Mouse (Mus musculus): ENCODE measurements around the gene Maml3. TPM values are rescaled to one million over a fixed set of nuclear protein-coding genes. Genes with fewer than 3 reads are reported as not detected.

Maml3 gene
- polyA plus RNA-seq, 1 experiment from 2014 or later, result 1.5 TPM

DNA sequence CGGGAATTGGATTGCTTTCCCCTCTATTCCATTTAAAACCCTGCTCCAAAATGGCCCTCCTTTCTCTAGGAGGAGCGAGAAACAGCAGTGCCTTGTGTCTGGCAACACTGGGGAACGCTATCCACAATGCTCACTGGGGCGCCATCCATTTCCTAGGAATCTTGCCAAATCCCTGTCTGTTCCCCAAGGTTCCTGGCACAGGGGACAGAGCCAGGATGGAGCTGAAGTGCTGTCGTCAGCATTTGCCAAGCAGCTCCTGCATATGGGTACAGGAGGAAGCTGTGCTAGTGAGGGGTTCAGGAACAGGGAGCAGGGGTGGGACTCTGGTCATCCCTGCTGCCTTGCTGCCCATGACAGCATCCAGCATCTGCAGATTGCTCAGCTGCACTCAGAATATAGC, 215.1 kb downstream of the Maml3 start:
- H3K4me3 ChIP-seq, result no peak overlapping the region
- no peak overlapping the region for H3K9ac ChIP-seq
- no peaks in the 10 kb centered on the region for H3K27me3 ChIP-seq (replicated peaks)
- no peak overlapping the region for H3K27ac ChIP-seq
- no peak overlapping the region for H3K4me2 ChIP-seq
- no peaks in the 10 kb centered on the region for H3K36me3 ChIP-seq
- 72% methylated on average over 5 of the region's 5 CpGs for WGBS (ENCODE audit: insufficient replicate concordance)
- peaks cover 21% of the 10 kb centered on the region for H3K4me1 ChIP-seq
- ATAC-seq, result no peak
- no peaks in the 10 kb centered on the region for H3K9me3 ChIP-seq (replicated peaks)

DNA sequence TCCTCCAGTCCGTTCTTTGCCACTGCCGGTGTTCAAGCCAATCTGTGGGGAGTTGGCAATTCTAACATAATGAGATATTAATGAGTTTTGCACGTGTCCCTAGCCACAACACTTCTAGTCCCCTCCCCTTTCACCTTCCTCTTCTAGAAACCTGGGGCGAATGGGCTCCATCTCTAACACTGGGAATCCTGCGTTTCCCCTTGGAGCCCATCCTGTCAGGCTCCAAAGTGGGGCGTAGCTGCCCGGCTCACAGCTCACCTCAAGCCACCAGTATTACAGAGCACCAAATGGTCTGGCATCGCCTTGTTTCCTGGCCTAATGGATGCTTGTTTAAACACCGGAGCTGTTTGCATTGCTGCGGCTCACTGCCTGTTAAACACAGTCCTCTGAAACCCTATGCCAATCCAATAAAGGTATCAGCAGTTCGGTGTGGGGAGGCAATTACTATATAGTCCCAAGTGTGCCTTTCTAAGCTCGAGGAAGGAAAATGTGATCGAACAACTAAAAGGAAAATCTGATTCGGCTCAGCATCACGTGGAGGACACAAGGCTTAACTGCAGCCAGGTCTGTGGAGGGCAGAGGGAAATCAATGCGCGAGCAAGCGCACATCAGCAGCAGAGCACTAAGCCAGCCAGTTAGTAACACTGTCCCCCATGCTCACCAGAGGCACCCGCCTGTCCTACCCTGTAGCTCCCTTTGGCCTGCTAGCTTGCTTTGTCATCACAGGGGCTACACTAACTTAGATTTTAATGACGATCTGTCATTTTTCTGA, 216.0 kb downstream of the Maml3 start:
- Histone ChIP-seq H3K4me2 (peak overlapping the region; percentile 46), H3K27me3 (replicated peaks) (no peaks in the 10 kb centered on the region), H3K4me1 (peaks cover 28% of the 10 kb centered on the region), H3K27ac (no peak overlapping the region), H3K9me3 (replicated peaks) (no peaks in the 10 kb centered on the region), H3K9ac (no peak overlapping the region), H3K36me3 (no peaks in the 10 kb centered on the region), H3K4me3 (no peak overlapping the region)
- 26% methylated on average over 20 of the region's 20 CpGs for WGBS (ENCODE audit: insufficient replicate concordance)
- ATAC-seq, result peak; percentile 46

DNA sequence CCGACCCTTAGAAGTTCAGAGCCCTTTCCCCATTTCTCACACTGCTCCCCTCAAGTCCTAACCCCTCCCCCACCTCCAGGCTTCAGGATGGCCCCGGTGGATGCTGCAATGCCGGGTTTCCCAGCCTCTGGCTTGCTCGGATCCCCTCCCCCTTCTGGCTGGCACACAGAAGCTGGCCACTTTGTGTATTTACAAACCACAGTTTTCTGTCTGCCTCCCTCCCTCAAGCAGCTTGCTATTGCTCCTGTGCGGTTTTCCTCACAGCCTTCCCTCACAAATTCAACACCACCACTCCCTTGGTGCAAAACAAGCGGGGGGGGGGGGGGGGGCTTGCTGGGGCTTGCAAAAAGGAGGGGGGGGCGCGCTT, 216.6 kb downstream of the Maml3 start:
- Histone ChIP-seq H3K4me3 (no peak overlapping the region), H3K9ac (no peak overlapping the region), H3K4me2 (peak overlapping the region; percentile 46), H3K27me3 (replicated peaks) (no peaks in the 10 kb centered on the region), H3K36me3 (no peaks in the 10 kb centered on the region), H3K9me3 (replicated peaks) (no peaks in the 10 kb centered on the region), H3K4me1 (peaks cover 31% of the 10 kb centered on the region), H3K27ac (no peak overlapping the region)
- WGBS (ENCODE audit: insufficient replicate concordance), result 2% methylated on average over 7 of the region's 8 CpGs
- no peak for ATAC-seq

DNA sequence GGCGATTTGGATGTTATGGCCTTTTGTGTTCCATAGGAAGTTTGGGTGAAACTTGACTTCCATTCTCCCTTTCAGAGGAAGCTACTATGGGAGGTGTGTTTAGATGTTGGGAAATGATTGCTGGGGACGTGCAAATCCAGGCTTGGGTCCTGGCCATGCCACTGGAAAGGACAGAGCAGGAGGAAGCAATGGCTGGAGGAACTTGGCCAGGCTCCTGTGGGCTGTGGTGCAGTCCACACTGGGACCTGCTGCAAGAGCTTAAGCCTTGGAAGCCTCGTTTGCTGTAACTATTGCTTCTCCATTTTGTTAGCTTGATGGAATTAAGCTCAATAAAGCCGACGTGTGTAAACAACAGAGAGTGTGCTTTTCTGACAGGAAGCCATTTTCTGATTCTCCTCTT, 219.0 kb downstream of the Maml3 start:
- Histone ChIP-seq H3K4me3 (no peak overlapping the region), H3K9me3 (replicated peaks) (no peaks in the 10 kb centered on the region), H3K36me3 (no peaks in the 10 kb centered on the region), H3K9ac (no peak overlapping the region), H3K27ac (no peak overlapping the region), H3K27me3 (replicated peaks) (no peaks in the 10 kb centered on the region), H3K4me2 (no peak overlapping the region), H3K4me1 (peaks cover 53% of the 10 kb centered on the region)
- 56% methylated on average over 5 of the region's 5 CpGs for WGBS (ENCODE audit: insufficient replicate concordance)
- no peak for ATAC-seq

DNA sequence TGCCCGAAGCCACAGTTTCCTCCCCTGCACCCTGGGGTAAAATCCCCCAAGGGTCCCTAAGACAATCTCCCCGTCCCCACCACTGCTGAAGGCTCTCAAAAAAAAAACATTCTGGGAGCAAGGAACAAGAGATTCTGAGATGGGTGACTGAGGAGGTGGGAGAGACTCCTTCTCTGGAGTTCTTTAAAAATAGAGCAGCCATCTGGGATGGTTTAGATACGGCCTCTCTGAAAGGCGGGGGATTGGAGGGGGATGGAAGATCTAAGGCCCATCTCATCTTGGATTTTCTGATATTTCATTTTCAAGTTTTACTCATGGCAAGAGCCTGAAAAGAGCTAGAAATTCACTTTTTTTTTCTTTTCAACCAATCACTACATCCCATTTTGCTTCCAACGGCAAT, 219.4 kb downstream of the Maml3 start:
- ATAC-seq, result no peak
- Histone ChIP-seq H3K4me2 (no peak overlapping the region), H3K9me3 (replicated peaks) (no peaks in the 10 kb centered on the region), H3K9ac (no peak overlapping the region), H3K36me3 (no peaks in the 10 kb centered on the region), H3K27me3 (replicated peaks) (no peaks in the 10 kb centered on the region), H3K4me3 (no peak overlapping the region), H3K4me1 (peaks cover 57% of the 10 kb centered on the region), H3K27ac (no peak overlapping the region)
- WGBS (ENCODE audit: insufficient replicate concordance), result 79% methylated on average over 5 of the region's 5 CpGs

DNA sequence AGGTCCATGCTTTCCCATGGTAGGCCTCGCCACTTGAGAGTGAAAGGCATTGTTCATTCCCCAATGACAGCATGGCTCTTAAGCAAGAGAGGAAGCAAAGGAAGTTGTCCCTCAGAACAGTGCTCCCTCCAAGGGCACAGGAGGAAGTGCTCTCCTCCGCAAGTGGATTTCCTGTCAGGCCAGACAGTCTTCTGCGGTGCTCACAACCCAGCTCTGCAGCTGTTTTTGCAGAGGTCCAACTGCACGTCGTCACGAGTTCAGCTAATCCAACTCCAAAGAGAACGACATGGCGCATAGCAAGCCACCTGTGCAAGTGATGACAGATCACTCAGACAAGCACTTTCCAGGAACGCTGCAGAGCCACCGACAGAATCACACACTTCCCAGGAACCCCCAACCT, 222.9 kb downstream of the Maml3 start:
- no peaks in the 10 kb centered on the region for H3K9me3 ChIP-seq (replicated peaks)
- H3K27ac ChIP-seq, result no peak overlapping the region
- no peak overlapping the region for H3K4me3 ChIP-seq
- no peak overlapping the region for H3K9ac ChIP-seq
- H3K27me3 ChIP-seq (replicated peaks), result no peaks in the 10 kb centered on the region
- WGBS (ENCODE audit: insufficient replicate concordance), result 28% methylated on average over 10 of the region's 10 CpGs
- no peaks in the 10 kb centered on the region for H3K36me3 ChIP-seq
- peak; percentile 19; the same call in 1 of the 2 replicates for ATAC-seq
- H3K4me1 ChIP-seq, result peaks cover 64% of the 10 kb centered on the region
- H3K4me2 ChIP-seq, result peak overlapping the region; percentile 19; the same call in 1 of the 2 replicates

DNA sequence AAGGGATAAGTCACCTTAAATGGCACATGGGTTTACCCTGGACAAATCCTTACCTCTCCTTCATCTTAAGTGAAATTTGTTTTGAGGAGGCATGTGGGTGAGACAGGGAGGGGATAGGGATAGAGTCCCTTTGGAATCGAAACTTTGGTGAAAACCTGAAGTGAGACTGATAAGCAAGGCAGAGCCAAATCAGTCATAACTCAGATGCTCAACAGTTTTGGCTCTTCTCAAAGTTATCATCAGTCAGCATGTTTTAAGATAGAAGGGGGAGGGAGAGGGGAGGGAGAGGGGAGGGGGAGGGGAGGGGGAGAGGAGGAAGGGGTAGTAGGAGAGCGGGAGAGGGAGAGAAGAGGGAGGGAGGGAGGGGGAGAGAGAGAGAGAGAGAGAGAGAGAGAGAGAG, 223.5 kb downstream of the Maml3 start:
- H3K27ac ChIP-seq, result peak overlapping the region; percentile 59; the same call in 1 of the 2 replicates
- H3K9ac ChIP-seq, result no peak overlapping the region
- H3K4me3 ChIP-seq, result no peak overlapping the region
- peaks cover 64% of the 10 kb centered on the region for H3K4me1 ChIP-seq
- no peaks in the 10 kb centered on the region for H3K9me3 ChIP-seq (replicated peaks)
- H3K36me3 ChIP-seq, result no peaks in the 10 kb centered on the region
- peak; percentile 58; the same call in 1 of the 2 replicates for ATAC-seq
- H3K4me2 ChIP-seq, result peak overlapping the region; percentile 19
- H3K27me3 ChIP-seq (replicated peaks), result no peaks in the 10 kb centered on the region
- 26% methylated on average over 1 of the region's 2 CpGs for WGBS (ENCODE audit: insufficient replicate concordance)

DNA sequence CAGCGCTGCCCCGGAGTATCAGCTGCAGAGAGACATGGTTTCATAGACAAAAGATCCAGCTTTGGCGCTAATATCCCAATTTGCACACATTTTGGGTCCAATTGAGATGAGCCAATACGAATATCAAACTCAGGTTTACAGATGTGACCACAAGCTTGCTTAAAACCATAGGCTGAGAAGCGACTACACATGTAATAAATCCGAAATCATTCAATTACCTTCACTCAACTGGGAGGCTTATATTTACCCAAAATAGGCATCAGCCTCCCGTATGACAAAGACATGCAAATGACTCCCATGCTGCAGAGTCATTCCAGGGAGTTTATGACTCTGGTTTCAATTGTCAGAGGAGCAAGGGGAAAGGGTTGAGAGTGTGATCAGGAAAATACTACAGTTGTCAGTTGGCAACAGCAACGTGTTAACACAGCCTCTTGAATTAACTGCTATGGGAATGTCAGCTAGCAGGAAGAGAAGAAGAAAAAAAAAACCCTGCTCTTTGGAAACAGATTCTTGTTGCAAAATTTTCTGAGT, 224.3 kb downstream of the Maml3 start:
- no peak for ATAC-seq
- H3K4me3 ChIP-seq, result no peak overlapping the region
- no peaks in the 10 kb centered on the region for H3K36me3 ChIP-seq
- no peaks in the 10 kb centered on the region for H3K27me3 ChIP-seq (replicated peaks)
- H3K9me3 ChIP-seq (replicated peaks), result no peaks in the 10 kb centered on the region
- H3K9ac ChIP-seq, result no peak overlapping the region
- 71% methylated on average over 8 of the region's 8 CpGs for WGBS (ENCODE audit: insufficient replicate concordance)
- peaks cover 64% of the 10 kb centered on the region for H3K4me1 ChIP-seq
- no peak overlapping the region for H3K27ac ChIP-seq
- H3K4me2 ChIP-seq, result no peak overlapping the region

DNA sequence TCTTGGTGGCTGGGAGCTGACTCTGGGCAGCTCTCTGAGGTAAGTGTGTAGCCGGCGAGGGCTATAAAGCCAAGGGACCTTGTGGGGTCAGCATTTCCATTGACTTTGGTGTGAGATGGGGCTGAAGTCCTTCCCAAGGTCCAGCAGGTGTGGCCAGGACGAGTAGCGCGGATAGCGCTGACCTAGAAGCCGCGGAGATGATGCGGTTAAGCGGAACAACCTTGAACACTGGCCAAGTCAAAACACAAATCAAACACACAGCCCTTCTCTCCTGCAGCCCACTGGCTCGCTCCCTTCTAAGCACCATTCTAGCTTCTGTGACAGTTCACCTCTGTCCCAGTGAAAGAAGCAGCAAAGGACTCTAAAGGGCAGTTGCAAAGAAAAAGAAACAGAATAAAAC, 225.7 kb downstream of the Maml3 start:
- 89% methylated on average over 11 of the region's 11 CpGs for WGBS (ENCODE audit: insufficient replicate concordance)
- ATAC-seq, result no peak
- Histone ChIP-seq H3K9me3 (replicated peaks) (no peaks in the 10 kb centered on the region), H3K36me3 (no peaks in the 10 kb centered on the region), H3K4me2 (peak overlapping the region; percentile 46; the same call in 1 of the 2 replicates), H3K27ac (peak overlapping the region; percentile 65), H3K4me1 (peaks cover 61% of the 10 kb centered on the region), H3K27me3 (replicated peaks) (no peaks in the 10 kb centered on the region), H3K4me3 (no peak overlapping the region), H3K9ac (no peak overlapping the region)

DNA sequence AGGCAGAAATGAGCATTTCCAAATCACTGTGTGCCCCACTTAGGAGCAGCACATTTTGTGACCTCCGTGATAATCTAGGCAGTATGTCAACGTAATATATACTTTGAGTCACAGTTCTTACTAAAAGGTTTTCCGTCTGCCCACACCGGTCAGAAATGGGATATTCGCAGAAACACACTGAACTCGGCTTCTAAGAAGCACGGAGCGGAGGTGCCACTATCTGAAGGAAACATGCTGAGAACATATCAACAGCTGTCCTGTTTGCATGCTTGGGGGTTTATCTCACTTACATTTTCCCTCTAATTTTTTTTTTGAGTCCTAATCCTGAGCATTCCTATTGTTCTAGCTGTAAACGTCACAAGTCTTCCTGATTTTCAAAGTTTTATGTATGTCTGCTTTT, 226.3 kb downstream of the Maml3 start:
- Histone ChIP-seq H3K9ac (no peak overlapping the region), H3K4me2 (peak overlapping the region; percentile 46), H3K36me3 (no peaks in the 10 kb centered on the region), H3K27me3 (replicated peaks) (no peaks in the 10 kb centered on the region), H3K4me3 (no peak overlapping the region), H3K9me3 (replicated peaks) (no peaks in the 10 kb centered on the region), H3K27ac (peak overlapping the region; percentile 65), H3K4me1 (peaks cover 58% of the 10 kb centered on the region)
- peak; percentile 81 for ATAC-seq
- WGBS (ENCODE audit: insufficient replicate concordance), result 34% methylated on average over 9 of the region's 9 CpGs

DNA sequence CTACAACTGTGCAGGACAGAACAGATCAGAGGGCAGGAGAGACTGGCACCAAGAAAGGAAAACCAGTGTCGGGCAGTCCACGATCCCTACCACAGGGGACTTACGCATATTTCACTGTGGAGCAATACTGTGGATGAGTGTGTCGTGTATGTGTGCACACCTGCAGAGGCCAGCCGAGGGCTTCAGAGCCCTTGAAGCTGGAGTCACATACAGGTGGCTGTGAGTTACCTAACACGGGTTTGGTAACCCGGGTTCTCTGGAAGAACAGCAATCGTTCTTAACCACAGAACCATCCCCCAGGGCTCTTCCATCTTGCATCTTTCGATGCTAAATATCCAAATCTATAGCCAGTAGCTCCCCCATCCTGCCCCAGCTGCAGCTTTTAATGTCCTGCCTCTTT, 228.1 kb downstream of the Maml3 start:
- WGBS (ENCODE audit: insufficient replicate concordance), result 78% methylated on average over 9 of the region's 9 CpGs
- ATAC-seq, result no peak

DNA sequence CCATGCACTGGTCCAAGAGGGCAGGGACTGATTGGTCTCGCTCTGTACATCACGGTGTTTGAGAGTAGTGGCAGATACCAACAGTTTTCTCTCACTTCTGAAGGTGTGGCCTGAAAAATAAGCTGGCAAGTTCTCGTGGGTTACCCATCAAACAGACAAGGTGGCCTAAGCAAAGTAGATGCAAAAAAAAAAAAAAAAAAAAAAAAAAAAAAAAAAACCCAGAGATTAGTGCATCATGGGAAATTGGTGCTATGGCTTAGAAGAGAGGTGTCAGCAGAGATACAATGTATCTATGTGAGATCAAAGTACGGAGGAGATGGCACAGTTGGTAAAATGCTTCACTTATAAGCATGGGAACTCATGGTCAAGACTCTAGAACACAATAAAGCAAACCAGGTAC, 229.2 kb downstream of the Maml3 start:
- 78% methylated on average over 4 of the region's 4 CpGs for WGBS (ENCODE audit: insufficient replicate concordance)
- Histone ChIP-seq H3K4me1 (peaks cover 40% of the 10 kb centered on the region), H3K36me3 (no peaks in the 10 kb centered on the region), H3K9me3 (replicated peaks) (no peaks in the 10 kb centered on the region), H3K27ac (no peak overlapping the region), H3K27me3 (replicated peaks) (no peaks in the 10 kb centered on the region), H3K4me2 (no peak overlapping the region), H3K9ac (no peak overlapping the region), H3K4me3 (no peak overlapping the region)
- no peak for ATAC-seq

More for the DNA sequence above, 228.1 kb downstream of the Maml3 start:
- peaks cover 51% of the 10 kb centered on the region for H3K4me1 ChIP-seq
- H3K9ac ChIP-seq, result no peak overlapping the region
- H3K27me3 ChIP-seq (replicated peaks), result no peaks in the 10 kb centered on the region
- no peak overlapping the region for H3K4me3 ChIP-seq
- no peaks in the 10 kb centered on the region for H3K36me3 ChIP-seq
- no peak overlapping the region for H3K27ac ChIP-seq
- H3K9me3 ChIP-seq (replicated peaks), result no peaks in the 10 kb centered on the region
- H3K4me2 ChIP-seq, result no peak overlapping the region

Measured in liver, embryonic 12.5 days (tissue).